Mouse (Mus musculus) midbrain, postnatal 0 days (tissue): ENCODE measurements around the gene Inca1. TPM values are rescaled to one million over a fixed set of nuclear protein-coding genes. Genes with fewer than 3 reads are reported as not detected.
A peak's percentile ranks its signal among the peaks of the same experiment; 100 is the strongest.

Experiments used
- ATAC-seq: fragments of 200-750 bp; cut with Nextera tagmentation; 2 replicates; pipeline ENCODE4 v1.8.0; 2017; ENCODE audit warnings: moderate number of reproducible peaks, mild to moderate bottlenecking, moderate TSS enrichment, moderate library complexity; ENCODE audit not compliant: low FRiP score
- DNase-seq: peaks from one replicate; pipeline ENCODE4 v3.0.0-alpha.2; 2015; ENCODE audit warnings: low spot score
- H3K27ac ChIP-seq: fragments of 300-500 bp; sonication (generic); 2 replicates; pipeline ENCODE4 v1.5.1; 2014; ENCODE audit warnings: low read depth, mild to moderate bottlenecking, low read length, mixed read lengths
- H3K27me3 ChIP-seq: fragments of 300-500 bp; sonication (generic); 2 replicates; pipeline ENCODE4 v1.6.1; 2014; ENCODE audit warnings: low read length, control low read depth, mixed read lengths; ENCODE audit not compliant: insufficient read depth
- H3K36me3 ChIP-seq: fragments of 300-500 bp; sonication (generic); 2 replicates; pipeline ENCODE4 v1.6.1; 2014; ENCODE audit warnings: low read length, control low read depth, mixed read lengths; ENCODE audit not compliant: insufficient read depth
- H3K4me1 ChIP-seq: fragments of 300-500 bp; sonication (generic); 2 replicates; pipeline ENCODE4 v1.6.1; 2014; ENCODE audit warnings: mild to moderate bottlenecking, control low read depth, antibody characterized with exemption, low read length, mixed read lengths; ENCODE audit not compliant: insufficient read depth
- H3K4me2 ChIP-seq: fragments of 300-500 bp; sonication (generic); 2 replicates; pipeline ENCODE4 v1.6.1; 2014; ENCODE audit warnings: low read depth, mild to moderate bottlenecking, low read length, mixed read lengths; ENCODE audit not compliant: poor library complexity, severe bottlenecking
- H3K4me3 ChIP-seq: fragments of 300-500 bp; sonication (generic); 2 replicates; pipeline ENCODE4 v1.5.1; 2014; ENCODE audit warnings: low read depth, mild to moderate bottlenecking, low read length, moderate library complexity
- H3K9ac ChIP-seq: fragments of 300-500 bp; sonication (generic); replicated peaks from 2 replicates; pipeline ENCODE4 v1.6.1; 2014; ENCODE audit warnings: mild to moderate bottlenecking, low read length, moderate library complexity, mixed read lengths; ENCODE audit not compliant: poor library complexity, severe bottlenecking
- H3K9me3 ChIP-seq: fragments of 300-500 bp; sonication (generic); 2 replicates; pipeline ENCODE4 v1.6.1; 2016; ENCODE audit warnings: low read length, control low read depth
- CTCF ChIP-seq: IDR thresholded peaks from 2 replicates; pipeline ENCODE4 v1.5.1; 2016; ENCODE audit warnings: antibody characterized with exemption, mild to moderate bottlenecking
- WGBS: fragments of 180-500 bp; shearing (Covaris S2); extraction: QIAGEN DNeasy Blood & Tissue Kit; methylation state at CpG from one replicate; pipeline ENCODE4 v1.1.7; 2014; 5-methylcytosine and 5-hydroxymethylcytosine counted together
- polyA plus RNA-seq: library from polyadenylated mRNA; unstranded; fragments of >200 nt; fragmentation: Nextera tagmentation; extraction: Ambion mirVana; gene quantifications from 2 replicates; pipeline ENCODE4 v1.2.1, GENCODE M21; 2015
- total RNA-seq: library from RNA; depleted of rRNA; stranded (reverse); fragments of >200 nt; gene quantifications from 2 replicates; pipeline ENCODE4 v1.2.3, GENCODE M21; 2014

Gene Inca1
- total and polyA plus RNA-seq, 2 experiments from 2014 or later, result 2.1 to 4.8 TPM

GRCm38 (mm10) chr11:70679361-70679760, 20.6 kb downstream of the Inca1 start:
- Histone ChIP-seq H3K4me3 (no peak overlapping the region), H3K27me3 (no peaks in the 10 kb centered on the region), H3K4me1 (no peaks in the 10 kb centered on the region), H3K4me2 (no peak overlapping the region), H3K9me3 (no peaks in the 10 kb centered on the region), H3K27ac (no peak overlapping the region), H3K36me3 (peaks cover 61% of the 10 kb centered on the region), H3K9ac (no peak overlapping the region)
- DNase-seq (no peak), ATAC-seq (no peak)
- WGBS, result 95% methylated on average over 8 of the region's 8 CpGs
- no peak for TF ChIP-seq CTCF

GRCm38 (mm10) chr11:70678576-70678975, 21.4 kb downstream of the Inca1 start:
- no peak overlapping the region for H3K9ac ChIP-seq
- WGBS, result 76% methylated on average over 2 of the region's 2 CpGs
- no peak for TF ChIP-seq CTCF
- H3K9me3 ChIP-seq, result no peaks in the 10 kb centered on the region
- DNase-seq, result no peak
- H3K36me3 ChIP-seq, result peaks cover 60% of the 10 kb centered on the region
- H3K4me1 ChIP-seq, result no peaks in the 10 kb centered on the region
- H3K27me3 ChIP-seq, result no peaks in the 10 kb centered on the region
- no peak overlapping the region for H3K4me3 ChIP-seq
- H3K27ac ChIP-seq, result no peak overlapping the region
- no peak overlapping the region for H3K4me2 ChIP-seq
- ATAC-seq, result no peak

GRCm38 (mm10) chr11:70678092-70678491, 21.9 kb downstream of the Inca1 start:
- ATAC-seq (no peak), DNase-seq (no peak)
- Histone ChIP-seq H3K36me3 (peaks cover 56% of the 10 kb centered on the region), H3K4me3 (no peak overlapping the region), H3K4me1 (no peaks in the 10 kb centered on the region), H3K9ac (no peak overlapping the region), H3K4me2 (no peak overlapping the region), H3K27me3 (no peaks in the 10 kb centered on the region), H3K27ac (no peak overlapping the region), H3K9me3 (no peaks in the 10 kb centered on the region)
- 88% methylated on average over 9 of the region's 9 CpGs for WGBS
- TF ChIP-seq CTCF, result no peak

- TF ChIP-seq CTCF, result no peak
- Histone ChIP-seq H3K36me3 (peaks cover 41% of the 10 kb centered on the region), H3K4me3 (no peak overlapping the region), H3K4me2 (no peak overlapping the region), H3K9ac (no peak overlapping the region), H3K9me3 (no peaks in the 10 kb centered on the region), H3K27ac (no peak overlapping the region), H3K27me3 (no peaks in the 10 kb centered on the region), H3K4me1 (0 out of 2 replicates have a peak, but pooled peaks cover 6% of the 10 kb centered on the region)
- 71% methylated on average over 11 of the region's 11 CpGs for WGBS
- DNase-seq (no peak), ATAC-seq (no peak)
Measured at GRCm38 (mm10) chr11:70674501-70674900, 25.5 kb downstream of the Inca1 start.

- no peak for TF ChIP-seq CTCF
- H3K4me2 ChIP-seq, result no peak overlapping the region
- H3K27ac ChIP-seq, result no peak overlapping the region
- H3K4me1 ChIP-seq, result 0 out of 2 replicates have a peak, but pooled peaks cover 6% of the 10 kb centered on the region
- no peak overlapping the region for H3K4me3 ChIP-seq
- H3K27me3 ChIP-seq, result no peaks in the 10 kb centered on the region
- H3K9me3 ChIP-seq, result no peaks in the 10 kb centered on the region
- no peak for ATAC-seq
- no peak overlapping the region for H3K9ac ChIP-seq
- H3K36me3 ChIP-seq, result peaks cover 37% of the 10 kb centered on the region
- no peak for DNase-seq
- 46% methylated on average over 6 of the region's 6 CpGs for WGBS
Measured at GRCm38 (mm10) chr11:70674014-70674413, 25.9 kb downstream of the Inca1 start.

GRCm38 (mm10) chr11:70671333-70672047, 28.5 kb downstream of the Inca1 start:
- Histone ChIP-seq H3K9me3 (no peaks in the 10 kb centered on the region), H3K4me3 (no peak overlapping the region), H3K36me3 (peaks cover 22% of the 10 kb centered on the region), H3K27me3 (no peaks in the 10 kb centered on the region), H3K27ac (no peak overlapping the region), H3K4me1 (0 out of 2 replicates have a peak, but pooled peaks cover 6% of the 10 kb centered on the region), H3K4me2 (no peak overlapping the region), H3K9ac (0 out of 2 replicates have a peak overlapping the region, but pooled peaks have one; percentile 72)
- TF ChIP-seq CTCF, result no peak
- ATAC-seq (no peak), DNase-seq (no peak)
- WGBS, result 76% methylated on average over 16 of the region's 16 CpGs
